Mouse (Mus musculus): ENCODE measurements around the gene Galnt10. TPM values are rescaled to one million over a fixed set of nuclear protein-coding genes. Genes with fewer than 3 reads are reported as not detected.

The Galnt10 gene
- total RNA-seq, 2 experiments from 2014 or later, result 12.2 to 13.0 TPM

GRCm38 (mm10) chr11:57836401-57836800, 191.2 kb downstream of the Galnt10 start:
- intact Hi-C loops (cut with DNase I), result no loop called here
- no peak for DNase-seq

Other genes with a start within 250 kb of the Galnt10 start
- 10 to 100 TPM; 44.7 to 49.5 TPM for gene Fam114a2, start 126.8 kb upstream of the Galnt10 start, total RNA-seq (2021)
- 10 to 100 TPM; 23.9 to 24.2 TPM for gene Mfap3, start 126.8 kb upstream of the Galnt10 start, total RNA-seq (2021)
- 10 to 100 TPM; 36.1 to 38.8 TPM for gene Sap30l, start 156.2 kb downstream of the Galnt10 start, total RNA-seq (2021)
- gene Hand1, start 187.4 kb downstream of the Galnt10 start, total RNA-seq (2021), result under 1 TPM in 1 of 2 experiments, not detected in 1; 0.15 TPM

Measured in heart, postnatal 10 days (tissue).